Mouse (Mus musculus): Measurements from ENCODE around the gene App.

App gene

GRCm38 (mm10) chr16:85047310-85047709, 126.3 kb downstream of the App start:
- TF ChIP-seq GATA4 (IDR thresholded peaks at IDR 0.05; ENCODE audit: insufficient replicate concordance, low read length), result no peak

DNA sequence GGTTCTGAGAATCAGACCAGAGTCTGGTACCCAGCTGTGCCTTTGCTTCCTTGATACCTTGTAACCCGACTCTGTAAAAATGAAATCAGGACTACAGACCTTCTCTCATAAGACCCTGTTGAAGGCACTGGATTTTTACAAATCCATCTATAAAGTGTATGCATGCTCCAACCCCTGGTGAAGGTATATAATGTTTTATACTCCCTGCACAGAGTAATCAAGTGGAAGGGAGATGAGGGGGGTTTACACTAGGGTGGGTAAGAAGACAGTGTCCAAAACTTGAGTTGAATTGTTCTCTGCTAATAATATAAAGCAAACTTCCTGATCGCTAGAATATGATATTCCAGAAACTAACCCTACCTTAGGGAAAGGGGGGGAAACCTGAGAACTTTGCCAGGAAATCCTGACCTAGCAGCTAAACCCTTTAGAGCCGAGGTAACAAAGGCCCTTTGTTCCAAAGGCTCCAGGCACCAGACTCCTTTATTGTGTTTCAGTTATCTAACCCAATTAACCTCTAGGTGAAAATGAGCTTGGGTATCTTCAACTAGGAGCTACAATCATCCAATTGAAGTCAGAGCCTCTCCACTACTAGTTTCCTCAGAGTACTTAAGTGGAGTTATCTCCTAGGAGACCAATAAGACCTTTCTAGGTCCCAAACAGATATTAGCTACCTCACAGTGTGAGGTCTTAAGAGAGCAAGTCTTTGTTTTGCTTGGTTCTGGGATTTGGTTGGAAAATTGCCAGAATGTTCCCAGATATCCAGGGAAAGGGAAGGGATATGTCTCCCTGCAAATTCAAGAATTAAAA, 132.2 kb downstream of the App start:
- TF ChIP-seq GATA4 (IDR thresholded peaks at IDR 0.05; ENCODE audit: insufficient replicate concordance, low read length), result no peak

DNA sequence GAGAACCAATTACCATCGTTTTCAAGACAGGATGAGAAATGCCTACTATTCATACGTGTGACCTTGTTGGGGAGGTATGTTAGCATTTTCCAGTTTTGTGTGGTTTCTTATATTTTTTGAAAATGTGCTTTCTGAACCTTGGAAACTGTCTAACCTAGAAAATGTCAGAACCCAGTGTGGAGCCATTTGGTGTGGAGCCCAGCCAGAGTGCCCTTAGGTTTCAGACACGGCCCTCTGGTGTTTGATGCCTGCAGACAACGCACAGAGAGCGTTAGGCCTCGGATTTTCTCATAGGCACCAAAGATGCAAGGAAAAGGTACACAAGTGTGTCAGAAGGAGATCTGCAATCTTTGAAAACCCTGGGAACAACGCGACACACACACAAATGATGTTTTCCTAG, 134.8 kb downstream of the App start:
- no peak for TF ChIP-seq GATA4 (IDR thresholded peaks at IDR 0.05; ENCODE audit: insufficient replicate concordance, low read length)

DNA sequence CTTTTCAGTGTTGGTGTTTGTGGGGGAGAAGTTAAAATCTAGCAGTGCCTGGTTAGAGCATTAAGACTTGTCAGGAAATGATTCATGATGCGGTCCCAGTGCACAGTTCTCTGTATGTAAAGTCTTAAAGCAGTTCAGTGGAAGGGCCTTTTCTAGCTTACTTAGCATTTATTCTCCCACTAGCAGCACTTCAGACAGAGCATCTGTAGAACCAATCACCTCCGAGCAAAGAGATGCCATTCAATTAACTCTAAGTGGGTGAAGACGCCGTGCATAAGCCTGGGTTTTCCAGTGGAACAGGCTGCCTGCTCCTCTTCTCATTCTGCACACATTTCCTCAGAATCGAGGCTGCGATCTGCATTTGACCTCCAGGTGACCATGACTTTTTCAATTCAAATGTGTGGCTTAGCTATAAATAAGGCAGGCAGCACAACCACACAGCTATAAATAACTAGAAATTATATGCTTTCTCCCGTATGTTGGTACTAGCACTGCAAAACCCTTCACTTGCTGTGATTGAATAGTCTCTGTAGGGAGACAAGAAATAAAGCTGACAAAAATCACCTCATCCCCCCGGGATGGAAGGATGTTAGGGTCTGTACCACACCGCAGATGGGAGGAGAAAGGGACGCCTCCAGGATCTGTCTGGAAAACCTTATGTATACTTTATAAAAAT, 135.5 kb downstream of the App start:
- TF ChIP-seq GATA4 (IDR thresholded peaks at IDR 0.05; ENCODE audit: insufficient replicate concordance, low read length), result no peak

DNA sequence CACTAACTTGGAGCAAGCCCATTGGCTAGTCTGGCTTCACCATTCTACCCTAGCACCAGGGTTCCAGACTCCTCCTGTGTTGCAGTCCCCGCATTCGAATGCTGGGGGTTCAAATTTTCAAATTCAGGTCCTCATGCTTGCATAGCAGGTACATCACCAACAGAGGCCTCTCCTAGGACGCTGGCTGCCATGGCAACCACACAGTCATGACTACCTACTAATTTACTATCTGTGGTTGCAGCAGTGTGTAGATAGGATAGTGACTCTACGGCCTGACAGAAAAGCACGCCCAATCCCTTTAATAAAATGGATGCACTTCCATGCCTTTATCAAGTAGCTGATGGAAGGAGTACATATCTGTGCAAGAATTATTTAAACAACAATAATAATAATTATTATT, 137.8 kb downstream of the App start:
- TF ChIP-seq GATA4 (IDR thresholded peaks at IDR 0.05; ENCODE audit: insufficient replicate concordance, low read length), result no peak

DNA sequence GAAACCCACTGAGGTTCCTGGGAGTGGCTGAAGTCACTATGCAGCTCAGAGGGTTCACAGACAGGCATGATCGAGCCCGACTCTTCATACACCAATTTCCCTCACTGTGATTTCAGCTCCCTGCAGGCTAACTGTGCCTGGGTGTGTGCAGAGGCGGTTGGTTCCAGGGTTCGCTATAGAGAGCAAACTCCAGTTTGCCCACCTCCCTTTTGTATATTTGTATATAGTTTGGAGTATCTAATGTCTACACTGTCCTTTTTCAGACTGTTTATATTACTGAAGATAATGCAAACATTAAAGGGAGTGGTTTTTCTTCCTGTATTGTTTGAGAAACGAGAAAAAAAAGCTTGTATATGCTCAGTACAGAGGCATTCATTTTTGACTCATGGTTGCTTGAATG, 139.8 kb downstream of the App start:
- TF ChIP-seq GATA4 (IDR thresholded peaks at IDR 0.05; ENCODE audit: insufficient replicate concordance, low read length), result no peak

- no peak for TF ChIP-seq GATA4 (IDR thresholded peaks at IDR 0.05; ENCODE audit: insufficient replicate concordance, low read length)
Observed at GRCm38 (mm10) chr16:85030810-85031209, 142.8 kb downstream of the App start.

DNA sequence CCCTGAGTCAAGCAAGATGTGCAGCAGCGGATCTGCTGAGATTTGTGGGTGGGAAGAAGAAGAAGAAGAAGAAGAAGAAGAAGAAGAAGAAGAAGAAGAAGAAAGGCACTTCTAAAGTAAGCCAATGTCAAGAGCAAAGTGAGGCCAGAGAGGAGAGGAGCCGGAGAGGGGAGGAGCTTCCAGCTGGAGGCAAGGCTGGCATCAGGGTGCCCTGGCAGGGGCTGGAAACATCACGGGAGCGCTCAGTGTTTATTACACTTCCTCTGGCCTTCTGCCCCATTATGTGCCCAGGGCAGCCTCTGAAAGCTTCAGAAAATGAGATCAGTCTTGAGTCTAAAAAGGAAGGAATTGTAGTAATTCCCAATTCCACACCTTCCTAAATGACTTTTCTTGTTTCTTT, 145.2 kb downstream of the App start:
- TF ChIP-seq GATA4 (IDR thresholded peaks at IDR 0.05; ENCODE audit: insufficient replicate concordance, low read length), result no peak

DNA sequence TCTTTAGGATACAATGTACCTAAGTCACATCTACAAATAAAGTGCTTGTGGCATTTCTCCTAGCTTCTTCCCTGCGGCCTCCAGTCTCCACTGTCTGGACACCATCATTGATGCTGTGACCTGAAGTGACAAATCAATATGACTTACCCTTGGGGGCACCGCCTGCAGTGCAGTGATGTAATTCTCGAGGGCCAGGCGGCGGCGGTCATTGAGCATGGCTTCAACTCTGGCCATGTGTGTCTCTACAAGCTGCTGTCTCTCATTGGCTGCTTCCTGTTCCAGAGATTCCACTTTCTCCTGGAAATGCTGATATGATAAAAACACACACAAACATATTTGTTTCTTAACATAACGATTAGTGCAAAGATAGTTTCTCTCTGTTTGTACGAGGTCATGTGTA, 148.9 kb downstream of the App start:
- TF ChIP-seq GATA4 (IDR thresholded peaks at IDR 0.05; ENCODE audit: insufficient replicate concordance, low read length), result no peak

DNA sequence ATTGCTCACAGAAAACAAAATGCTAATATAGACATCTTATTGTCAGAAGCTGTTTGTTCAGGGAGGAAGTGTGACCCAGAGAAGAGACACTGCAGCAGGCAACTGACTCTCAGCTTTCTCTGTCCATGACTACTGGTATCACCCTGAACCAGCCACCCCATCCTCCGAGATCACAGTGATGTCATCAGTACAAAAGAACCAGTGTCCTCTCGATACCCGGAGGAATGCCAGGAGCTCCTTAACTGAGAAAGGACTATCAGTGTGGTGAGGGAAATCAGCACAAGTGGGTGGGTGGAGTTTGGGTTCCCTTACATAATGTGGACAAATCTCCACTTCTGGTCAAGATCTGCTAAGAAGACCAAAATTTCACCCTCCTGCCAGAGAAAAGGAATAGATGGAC, 150.5 kb downstream of the App start:
- no peak for TF ChIP-seq GATA4 (IDR thresholded peaks at IDR 0.05; ENCODE audit: insufficient replicate concordance, low read length)

- no peak for TF ChIP-seq GATA4 (IDR thresholded peaks at IDR 0.05; ENCODE audit: insufficient replicate concordance, low read length)
Observed at GRCm38 (mm10) chr16:85020696-85021323, 152.8 kb downstream of the App start.

GRCm38 (mm10) chr16:85019273-85019672, 154.3 kb downstream of the App start:
- TF ChIP-seq GATA4 (IDR thresholded peaks at IDR 0.05; ENCODE audit: insufficient replicate concordance, low read length), result no peak

- no peak for TF ChIP-seq GATA4 (IDR thresholded peaks at IDR 0.05; ENCODE audit: insufficient replicate concordance, low read length)
Observed at GRCm38 (mm10) chr16:85017845-85018244, 155.7 kb downstream of the App start.

GRCm38 (mm10) chr16:85012695-85013094, 160.9 kb downstream of the App start:
- TF ChIP-seq GATA4 (IDR thresholded peaks at IDR 0.05; ENCODE audit: insufficient replicate concordance, low read length), result no peak

DNA sequence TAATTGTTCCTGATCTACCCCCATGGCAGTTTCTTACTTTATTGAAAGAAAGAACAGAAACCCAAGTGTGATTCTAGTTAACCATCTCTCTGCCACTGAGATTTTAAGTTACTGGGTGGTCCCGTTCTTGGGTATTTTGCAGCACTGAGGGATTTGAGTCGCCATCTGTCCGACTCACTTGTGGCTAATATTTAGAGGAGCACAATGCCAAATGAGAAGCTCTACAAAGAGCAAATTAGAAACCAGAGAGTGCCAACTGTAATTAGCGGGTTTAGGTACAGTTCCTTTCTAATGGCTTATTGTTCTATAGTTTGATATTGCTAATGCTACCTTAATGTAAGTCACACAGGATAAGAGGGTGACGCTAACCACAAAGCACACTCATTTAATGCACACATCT, 161.4 kb downstream of the App start:
- TF ChIP-seq GATA4 (IDR thresholded peaks at IDR 0.05; ENCODE audit: insufficient replicate concordance, low read length), result no peak

GRCm38 (mm10) chr16:85010651-85011050, 162.9 kb downstream of the App start:
- TF ChIP-seq GATA4 (IDR thresholded peaks at IDR 0.05; ENCODE audit: insufficient replicate concordance, low read length), result no peak
